Mouse (Mus musculus) heart, embryonic 14.5 days (tissue): ENCODE measurements around the gene Ttc29. TPM values are rescaled to one million over a fixed set of nuclear protein-coding genes. Genes with fewer than 3 reads are reported as not detected.

Experiments used
- ATAC-seq: fragments of 200-750 bp; cut with Nextera tagmentation; 2 replicates; pipeline ENCODE4 v1.8.0; 2017; ENCODE audit warnings: low read depth, moderate TSS enrichment; ENCODE audit not compliant: insufficient number of reproducible peaks, insufficient read depth, low FRiP score
- H3K27ac ChIP-seq, 2 experiments: fragments of 200-500 bp in 1 of 2; fragments of 300-500 bp in 1 of 2; sonication (generic) in 1 of 2; replicated peaks in 1 of 2; 2 replicates each; pipeline ENCODE4 v1.5.1; 2012 to 2014; ENCODE audit warnings: low read depth in 2 of 2, low read length in 2 of 2, control low read depth in 1 of 2, mild to moderate bottlenecking in 1 of 2, mixed read lengths in 1 of 2; ENCODE audit not compliant: control insufficient read depth in 1 of 2, insufficient read depth in 1 of 2
- H3K27me3 ChIP-seq: fragments of 300-500 bp; sonication (generic); 2 replicates; pipeline ENCODE4 v1.6.1; 2014; ENCODE audit warnings: mild to moderate bottlenecking, low read length, control low read depth; ENCODE audit not compliant: control insufficient read depth, insufficient read depth
- H3K36me3 ChIP-seq: fragments of 300-500 bp; sonication (generic); 2 replicates; pipeline ENCODE4 v1.6.1; 2014; ENCODE audit warnings: mild to moderate bottlenecking, control low read depth, low read length, mixed read lengths; ENCODE audit not compliant: control insufficient read depth, insufficient read depth
- H3K4me1 ChIP-seq, 2 experiments: fragments of 200-500 bp in 1 of 2; fragments of 300-500 bp in 1 of 2; sonication (generic) in 1 of 2; 2 replicates each; pipeline ENCODE4 v1.6.1; 2012 to 2014; ENCODE audit warnings: low read length in 2 of 2, control low read depth in 1 of 2, mixed read lengths in 1 of 2; ENCODE audit not compliant: control insufficient read depth in 2 of 2, insufficient read depth in 2 of 2
- H3K4me2 ChIP-seq: fragments of 300-500 bp; sonication (generic); 2 replicates; pipeline ENCODE4 v1.6.1; 2014; ENCODE audit warnings: mild to moderate bottlenecking, low read length
- H3K4me3 ChIP-seq, 2 experiments: fragments of 200-500 bp in 1 of 2; fragments of 300-500 bp in 1 of 2; sonication (generic) in 1 of 2; 2 replicates each; pipeline ENCODE4 v1.5.1; 2012 to 2014; ENCODE audit warnings: low read length in 2 of 2, mild to moderate bottlenecking in 2 of 2, control low read depth in 1 of 2, low read depth in 1 of 2, moderate library complexity in 1 of 2; ENCODE audit not compliant: control insufficient read depth in 1 of 2, insufficient read depth in 1 of 2
- H3K9ac ChIP-seq: fragments of 300-500 bp; sonication (generic); 2 replicates; pipeline ENCODE4 v1.6.1; 2014; ENCODE audit warnings: mild to moderate bottlenecking, low read length
- H3K9me3 ChIP-seq: fragments of 300-500 bp; sonication (generic); 2 replicates; pipeline ENCODE4 v1.6.1; 2016; ENCODE audit warnings: low read length, control low read depth; ENCODE audit not compliant: control insufficient read depth
- WGBS: fragments of 180-500 bp; shearing (Covaris S2); extraction: QIAGEN DNeasy Blood & Tissue Kit; methylation state at CpG from one replicate; pipeline ENCODE4 v1.1.7; 2014; 5-methylcytosine and 5-hydroxymethylcytosine counted together
- polyA plus RNA-seq: library from polyadenylated mRNA; unstranded; fragments of >200 nt; fragmentation: Nextera tagmentation; extraction: Ambion mirVana; gene quantifications from 2 replicates; pipeline ENCODE4 v1.2.1, GENCODE M21; 2014

Ttc29 gene
- polyA plus RNA-seq, 1 experiment from 2014 or later = not detected

DNA sequence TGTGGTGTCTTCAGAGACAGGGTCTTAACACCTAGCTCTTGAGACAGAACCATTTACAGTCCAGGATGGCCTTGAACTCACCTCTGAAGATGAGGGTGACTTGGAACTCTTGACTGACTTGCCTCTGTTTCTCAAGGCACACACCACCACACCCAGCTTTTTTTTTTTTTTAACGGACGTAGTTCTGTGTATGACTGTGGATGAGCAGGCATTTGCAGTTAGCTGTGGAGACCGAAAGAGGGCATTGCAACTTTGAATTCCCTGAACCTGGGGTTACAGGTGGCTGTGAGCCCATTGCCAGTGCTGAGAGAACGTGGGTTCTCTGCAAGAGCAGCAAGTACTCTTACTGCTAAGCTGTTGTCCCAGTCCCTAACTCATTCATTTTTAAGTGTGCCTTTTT lies 13.0 kb downstream of the Ttc29 start:
- no peaks in the 10 kb centered on the region for H3K9me3 ChIP-seq
- no peaks in the 10 kb centered on the region for H3K27me3 ChIP-seq
- H3K4me1 ChIP-seq = no peaks in the 10 kb centered on the region
- no peaks in the 10 kb centered on the region for H3K36me3 ChIP-seq
- H3K9ac ChIP-seq = no peak overlapping the region
- H3K4me3 ChIP-seq = no peak overlapping the region
- ATAC-seq = no peak
- no peak overlapping the region for H3K27ac ChIP-seq
- 72% methylated on average over 4 of the region's 4 CpGs for WGBS
- H3K4me2 ChIP-seq = no peak overlapping the region

DNA sequence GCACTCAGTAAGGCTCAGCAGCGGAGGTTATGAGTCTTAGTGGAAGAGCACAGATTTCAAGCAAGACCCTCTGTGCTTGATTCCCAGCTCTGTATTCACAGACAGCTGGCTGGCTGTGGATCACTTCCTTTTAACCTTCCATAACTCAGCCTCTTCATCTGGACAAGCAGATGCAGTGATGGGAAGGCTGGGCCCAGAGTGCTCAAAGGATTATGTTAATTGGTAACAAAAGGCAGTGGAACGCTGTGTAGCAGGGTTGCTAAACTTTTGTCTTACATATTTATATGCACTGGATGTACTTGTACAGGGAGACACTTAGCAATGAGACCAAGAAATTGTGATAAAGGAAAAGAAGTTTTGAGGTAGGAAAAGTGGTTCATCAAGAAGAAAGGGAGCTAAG lies 17.6 kb downstream of the Ttc29 start:
- WGBS = 79% methylated on average over 2 of the region's 2 CpGs
- H3K4me2 ChIP-seq = no peak overlapping the region
- H3K9me3 ChIP-seq = no peaks in the 10 kb centered on the region

GRCm38 (mm10) chr8:78232870-78233707 lies 20.0 kb downstream of the Ttc29 start:
- 63% methylated on average over 14 of the region's 14 CpGs for WGBS
- no peak for ATAC-seq
- Histone ChIP-seq H3K4me1 (no peaks in the 10 kb centered on the region), H3K9ac (no peak overlapping the region), H3K9me3 (no peaks in the 10 kb centered on the region), H3K36me3 (no peaks in the 10 kb centered on the region), H3K4me3 (no peak overlapping the region), H3K4me2 (no peak overlapping the region), H3K27ac (no peak overlapping the region), H3K27me3 (no peaks in the 10 kb centered on the region)

More for the DNA sequence above, 17.6 kb downstream of the Ttc29 start:
- no peak overlapping the region for H3K27ac ChIP-seq
- no peak overlapping the region for H3K4me3 ChIP-seq
- ATAC-seq = no peak
- no peak overlapping the region for H3K9ac ChIP-seq
- no peaks in the 10 kb centered on the region for H3K27me3 ChIP-seq
- H3K36me3 ChIP-seq = no peaks in the 10 kb centered on the region
- no peaks in the 10 kb centered on the region for H3K4me1 ChIP-seq

GRCm38 (mm10) chr8:78233708-78234201 lies 20.7 kb downstream of the Ttc29 start:
- Histone ChIP-seq H3K4me1 (no peaks in the 10 kb centered on the region), H3K4me2 (no peak overlapping the region), H3K27me3 (no peaks in the 10 kb centered on the region), H3K9me3 (no peaks in the 10 kb centered on the region), H3K36me3 (no peaks in the 10 kb centered on the region), H3K27ac (no peak overlapping the region), H3K9ac (no peak overlapping the region), H3K4me3 (no peak overlapping the region)
- 78% methylated on average over 7 of the region's 7 CpGs for WGBS
- ATAC-seq = no peak

GRCm38 (mm10) chr8:78237972-78238675 lies 25.0 kb downstream of the Ttc29 start:
- no peaks in the 10 kb centered on the region for H3K9me3 ChIP-seq
- H3K4me1 ChIP-seq = no peaks in the 10 kb centered on the region
- no peak overlapping the region for H3K9ac ChIP-seq
- H3K36me3 ChIP-seq = no peaks in the 10 kb centered on the region
- no peaks in the 10 kb centered on the region for H3K27me3 ChIP-seq
- no peak overlapping the region for H3K4me3 ChIP-seq
- H3K4me2 ChIP-seq = no peak overlapping the region
- WGBS = 52% methylated on average over 6 of the region's 6 CpGs
- no peak overlapping the region for H3K27ac ChIP-seq
- no peak for ATAC-seq

DNA sequence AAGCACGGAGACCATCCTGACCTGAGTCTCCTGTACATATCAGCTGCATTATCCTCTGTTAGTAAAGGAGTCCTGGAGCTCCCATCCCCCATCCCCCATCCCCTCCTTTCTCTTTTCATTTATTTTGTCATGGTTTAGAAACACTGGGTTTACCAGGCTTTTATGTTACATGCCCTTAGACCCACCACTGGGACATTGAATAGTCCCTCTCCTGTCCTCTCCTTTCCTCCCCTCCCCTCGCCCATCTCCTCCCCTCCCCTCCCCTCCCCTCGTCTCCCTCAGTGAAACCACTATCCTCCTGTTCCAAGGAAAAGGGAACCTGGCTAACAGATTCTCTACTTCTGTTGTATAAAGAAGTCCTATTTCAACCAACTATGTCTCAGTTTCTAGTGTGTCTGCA lies 38.0 kb downstream of the Ttc29 start:
- Histone ChIP-seq H3K9ac (no peak overlapping the region), H3K4me1 (no peaks in the 10 kb centered on the region), H3K4me3 (no peak overlapping the region), H3K27me3 (no peaks in the 10 kb centered on the region), H3K36me3 (no peaks in the 10 kb centered on the region), H3K4me2 (no peak overlapping the region), H3K9me3 (no peaks in the 10 kb centered on the region), H3K27ac (no peak overlapping the region)
- 58% methylated on average over 3 of the region's 3 CpGs for WGBS
- no peak for ATAC-seq

DNA sequence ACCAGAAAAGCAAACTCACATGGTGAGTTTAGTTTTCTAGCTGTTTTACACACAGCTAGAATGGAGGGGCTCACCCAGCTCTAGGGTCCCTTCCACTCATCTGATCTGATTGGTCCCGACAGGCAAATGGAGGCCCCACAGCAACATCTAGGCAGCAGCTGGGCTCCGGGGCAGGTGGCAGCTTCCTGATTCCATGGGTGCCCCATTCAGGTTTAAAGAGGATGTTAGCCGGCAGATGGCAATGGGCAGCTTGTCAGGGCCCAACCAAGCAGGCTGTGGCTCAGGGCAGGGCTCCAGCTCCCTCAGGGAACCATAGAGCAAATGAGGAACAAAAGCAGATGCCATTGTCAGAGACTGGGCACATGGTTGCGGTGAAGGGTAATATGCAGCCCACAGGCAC lies 41.3 kb downstream of the Ttc29 start:
- WGBS = 80% methylated on average over 4 of the region's 4 CpGs

More for the DNA sequence above, 41.3 kb downstream of the Ttc29 start:
- H3K4me3 ChIP-seq = no peak overlapping the region
- H3K27me3 ChIP-seq = no peaks in the 10 kb centered on the region
- ATAC-seq = no peak
- H3K9ac ChIP-seq = no peak overlapping the region
- H3K9me3 ChIP-seq = no peaks in the 10 kb centered on the region
- no peaks in the 10 kb centered on the region for H3K36me3 ChIP-seq
- no peaks in the 10 kb centered on the region for H3K4me1 ChIP-seq
- no peak overlapping the region for H3K4me2 ChIP-seq
- no peak overlapping the region for H3K27ac ChIP-seq
